Mouse (Mus musculus): ENCODE measurements around the gene Cdc42se1. TPM values are rescaled to one million over a fixed set of nuclear protein-coding genes. Genes with fewer than 3 reads are reported as not detected.

The Cdc42se1 gene
- total and polyA plus RNA-seq, 3 experiments: 341 to 472 TPM; not detected in 1

GRCm38 (mm10) chr3:95261975-95262374 lies 33.4 kb downstream of the Cdc42se1 start:
- H3K9me3 ChIP-seq (replicated peaks; ENCODE audit: insufficient read depth, low read length): no peaks in the 10 kb centered on the region
- no peak overlapping the region for H3K27ac ChIP-seq (ENCODE audit: control insufficient read depth, low read depth, low read length)
- H3K79me2 ChIP-seq (ENCODE audit: control insufficient read depth, insufficient read depth, low read length, poor library complexity): no peaks in the 10 kb centered on the region
- no peak overlapping the region for H3K9ac ChIP-seq (ENCODE audit: control insufficient read depth, low read depth, low read length, poor library complexity, severe bottlenecking)
- TF ChIP-seq MEF2A (IDR thresholded peaks at IDR 0.05; ENCODE audit: extremely low read depth, insufficient replicate concordance, low read depth, low read length, poor library complexity, severe bottlenecking): no peak
- TF ChIP-seq ZC3H11A (IDR thresholded peaks at IDR 0.05; ENCODE audit: low read depth, low read length): no peak
- TF ChIP-seq POLR2AphosphoS2 (IDR thresholded peaks at IDR 0.05; ENCODE audit: low read length): no peak
- TF ChIP-seq BHLHE40 (IDR thresholded peaks at IDR 0.05; ENCODE audit: borderline replicate concordance, low read depth, low read length): no peak
- no peak for TF ChIP-seq TCF12 (IDR thresholded peaks at IDR 0.05; ENCODE audit: low read depth, low read length)
- TF ChIP-seq CHD1 (IDR thresholded peaks at IDR 0.05; ENCODE audit: low read depth, low read length): no peak
- no peak for TF ChIP-seq CTCF (IDR thresholded peaks at IDR 0.05 in 2 of 3, conservative IDR thresholded peaks at IDR 0.05 in 1 of 3; ENCODE audit: control insufficient read depth in 1 of 3, insufficient read depth in 1 of 3, low read depth in 2 of 3, low read length in 3 of 3, poor library complexity in 1 of 3, severe bottlenecking in 1 of 3)
- TF ChIP-seq NRF1 (IDR thresholded peaks at IDR 0.05; ENCODE audit: insufficient read depth, low read depth, low read length, poor library complexity, severe bottlenecking): no peak
- TF ChIP-seq MYB (IDR thresholded peaks at IDR 0.05; ENCODE audit: low read depth, low read length): no peak
- TF ChIP-seq USF1 (IDR thresholded peaks at IDR 0.05; ENCODE audit: low read depth, low read length): no peak
- TF ChIP-seq ELF1 (IDR thresholded peaks at IDR 0.05; ENCODE audit: low read depth, low read length): no peak
- no peak for TF ChIP-seq TAL1 (IDR thresholded peaks at IDR 0.05; ENCODE audit: low read length)
- no peak for TF ChIP-seq ETS1 (IDR thresholded peaks at IDR 0.05; ENCODE audit: low read depth, low read length)
- no peak for TF ChIP-seq KAT2A (conservative IDR thresholded peaks at IDR 0.05; ENCODE audit: low read depth, low read length)
- TF ChIP-seq ZKSCAN1 (IDR thresholded peaks at IDR 0.05; ENCODE audit: low read depth, low read length): no peak
- TF ChIP-seq UBTF (IDR thresholded peaks at IDR 0.05; ENCODE audit: borderline replicate concordance, insufficient read depth, low read depth, low read length): no peak
- no peak for TF ChIP-seq ZMIZ1 (IDR thresholded peaks at IDR 0.05; ENCODE audit: low read depth, low read length)
- no peak for TF ChIP-seq EP300 (IDR thresholded peaks at IDR 0.05; ENCODE audit: low read depth in 1 of 2, low read length in 2 of 2)
- no peak overlapping the region for H3K4me3 ChIP-seq (ENCODE audit: control insufficient read depth in 1 of 2, insufficient read depth in 1 of 2, low read depth in 2 of 2, low read length in 2 of 2)
- no peaks in the 10 kb centered on the region for H3K4me1 ChIP-seq (ENCODE audit: control insufficient read depth in 1 of 2, insufficient read depth in 2 of 2, low read length in 2 of 2)
- DNase-seq (ENCODE audit: low read depth, low spot score): no peak
- H3K36me3 ChIP-seq (ENCODE audit: control insufficient read depth in 1 of 2, insufficient read depth in 2 of 2, low read length in 2 of 2): peaks cover 3 to 24% of the 10 kb centered on the region in 2 experiments; a peak in 3 of 4 replicates
- no peaks in the 10 kb centered on the region for H3K27me3 ChIP-seq (ENCODE audit: control insufficient read depth in 1 of 2, insufficient read depth in 2 of 2, low read length in 2 of 2)

GRCm38 (mm10) chr3:95263089-95263739 lies 34.7 kb downstream of the Cdc42se1 start:
- Histone ChIP-seq H3K79me2 (ENCODE audit: control insufficient read depth, insufficient read depth, low read length, poor library complexity) (no peaks in the 10 kb centered on the region), H3K9ac (ENCODE audit: control insufficient read depth, low read depth, low read length, poor library complexity, severe bottlenecking) (no peak overlapping the region), H3K27ac (ENCODE audit: control insufficient read depth, low read depth, low read length) (no peak overlapping the region), H3K4me1 (ENCODE audit: control insufficient read depth in 1 of 2, insufficient read depth in 2 of 2, low read length in 2 of 2) (no peaks in the 10 kb centered on the region), H3K9me3 (replicated peaks; ENCODE audit: insufficient read depth, low read length) (no peaks in the 10 kb centered on the region), H3K36me3 (ENCODE audit: control insufficient read depth in 1 of 2, insufficient read depth in 2 of 2, low read length in 2 of 2) (peaks cover 3 to 24% of the 10 kb centered on the region in 2 experiments; a peak in 3 of 4 replicates), H3K4me3 (ENCODE audit: control insufficient read depth in 1 of 2, insufficient read depth in 1 of 2, low read depth in 2 of 2, low read length in 2 of 2) (no peak overlapping the region), H3K27me3 (ENCODE audit: control insufficient read depth in 1 of 2, insufficient read depth in 2 of 2, low read length in 2 of 2) (no peaks in the 10 kb centered on the region)
- DNase-seq (ENCODE audit: low read depth, low spot score): peak; percentile 87
- TF ChIP-seq E2F4 (IDR thresholded peaks at IDR 0.05; ENCODE audit: borderline replicate concordance, low read depth, low read length) (no peak), RCOR1 (IDR thresholded peaks at IDR 0.05; ENCODE audit: low read depth, low read length) (no peak), GABPA (IDR thresholded peaks at IDR 0.05; ENCODE audit: low read depth, low read length) (no peak), MEF2A (IDR thresholded peaks at IDR 0.05; ENCODE audit: extremely low read depth, insufficient replicate concordance, low read depth, low read length, poor library complexity, severe bottlenecking) (no peak), MAX (IDR thresholded peaks at IDR 0.05; ENCODE audit: low read length) (no peak), CHD2 (IDR thresholded peaks at IDR 0.05; ENCODE audit: low read length) (no peak), ZC3H11A (IDR thresholded peaks at IDR 0.05; ENCODE audit: low read depth, low read length) (peak; percentile 97), TCF12 (IDR thresholded peaks at IDR 0.05; ENCODE audit: low read depth, low read length) (no peak), ZNF384 (IDR thresholded peaks at IDR 0.05; ENCODE audit: low read depth, low read length) (peak; percentile 53), MYB (IDR thresholded peaks at IDR 0.05; ENCODE audit: low read depth, low read length) (no peak), ZKSCAN1 (IDR thresholded peaks at IDR 0.05; ENCODE audit: low read depth, low read length) (no peak), TBP (IDR thresholded peaks at IDR 0.05; ENCODE audit: low read depth, low read length) (no peak), MAFK (IDR thresholded peaks at IDR 0.05; ENCODE audit: borderline replicate concordance, low read depth, low read length) (no peak), KAT2A (conservative IDR thresholded peaks at IDR 0.05; ENCODE audit: low read depth, low read length) (no peak), MYC (IDR thresholded peaks at IDR 0.05; ENCODE audit: low read depth, low read length) (0 out of 2 replicates have a peak, but pooled peaks have one; percentile 54), NRF1 (IDR thresholded peaks at IDR 0.05; ENCODE audit: insufficient read depth, low read depth, low read length, poor library complexity, severe bottlenecking) (no peak), CHD1 (IDR thresholded peaks at IDR 0.05; ENCODE audit: low read depth, low read length) (no peak), NELFE (IDR thresholded peaks at IDR 0.05; ENCODE audit: low read depth, low read length) (no peak), RAD21 (IDR thresholded peaks at IDR 0.05; ENCODE audit: low read depth, low read length) (no peak; the same call in none of the 2 replicates)
